Mouse (Mus musculus) lung, postnatal 0 days (tissue): ENCODE data around the gene Nrxn1.

Source experiments
- CTCF ChIP-seq: IDR thresholded peaks from 2 replicates; pipeline ENCODE4 v1.5.1; 2016; ENCODE audit warnings: antibody characterized with exemption, mild to moderate bottlenecking
- EP300 ChIP-seq: IDR thresholded peaks from 2 replicates; pipeline ENCODE4 v1.6.1; 2016; ENCODE audit warnings: antibody characterized with exemption, mild to moderate bottlenecking, control low read depth

DNA sequence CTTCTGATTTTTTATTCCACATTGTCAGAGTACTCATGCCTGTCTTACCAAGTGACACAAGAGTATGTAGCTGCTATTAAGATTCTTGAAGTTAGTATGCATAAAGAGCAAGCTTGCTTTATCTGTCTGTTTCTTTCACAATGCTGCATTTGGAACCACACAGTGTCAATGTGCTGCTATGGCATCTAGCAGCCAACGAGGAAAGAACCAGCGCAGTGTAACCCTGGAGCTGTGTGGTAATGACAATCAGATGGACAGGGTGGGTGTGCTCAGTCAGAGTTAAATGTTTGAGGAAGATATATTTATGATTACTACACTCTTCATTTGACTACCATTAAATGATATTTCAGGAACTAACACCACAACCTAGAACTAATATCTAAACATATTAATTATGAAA lies 102.1 kb downstream of the Nrxn1 start:
- TF ChIP-seq EP300 (no peak), CTCF (no peak)
